Mouse (Mus musculus) kidney, embryonic 14.5 days (tissue): ENCODE data around the gene Trim11. TPM values are rescaled to one million over a fixed set of nuclear protein-coding genes. Genes with fewer than 3 reads are reported as not detected.

Source experiments
- ATAC-seq: fragments of 200-750 bp; cut with Nextera tagmentation; 2 replicates; pipeline ENCODE4 v1.8.0; 2017; ENCODE audit warnings: moderate number of reproducible peaks, mild to moderate bottlenecking, moderate TSS enrichment, moderate library complexity; ENCODE audit not compliant: low FRiP score, low TSS enrichment
- H3K27ac ChIP-seq: fragments of 300-500 bp; sonication (generic); 2 replicates; pipeline ENCODE4 v1.5.1; 2014; ENCODE audit warnings: low read depth, mild to moderate bottlenecking, low read length, moderate library complexity, mixed read lengths
- H3K27me3 ChIP-seq: fragments of 300-500 bp; sonication (generic); 2 replicates; pipeline ENCODE4 v1.6.1; 2014; ENCODE audit warnings: mild to moderate bottlenecking, low read length; ENCODE audit not compliant: control insufficient read depth, insufficient read depth
- H3K36me3 ChIP-seq: fragments of 300-500 bp; sonication (generic); 2 replicates; pipeline ENCODE4 v1.6.1; 2014; ENCODE audit warnings: low read length, mixed read lengths; ENCODE audit not compliant: control insufficient read depth, insufficient read depth
- H3K4me1 ChIP-seq: fragments of 300-500 bp; sonication (generic); 2 replicates; pipeline ENCODE4 v1.6.1; 2014; ENCODE audit warnings: low read length, mixed read lengths; ENCODE audit not compliant: control insufficient read depth, insufficient read depth
- H3K4me2 ChIP-seq: fragments of 300-500 bp; sonication (generic); replicated peaks from 2 replicates; pipeline ENCODE4 v1.6.1; 2014; ENCODE audit warnings: low read depth, mild to moderate bottlenecking, low read length
- H3K4me3 ChIP-seq: fragments of 300-500 bp; sonication (generic); 2 replicates; pipeline ENCODE4 v1.5.1; 2014; ENCODE audit warnings: mild to moderate bottlenecking, low read length
- H3K9ac ChIP-seq: fragments of 300-500 bp; sonication (generic); 2 replicates; pipeline ENCODE4 v1.6.1; 2014; ENCODE audit warnings: low read depth, mild to moderate bottlenecking, low read length, moderate library complexity
- H3K9me3 ChIP-seq: fragments of 300-500 bp; sonication (generic); 2 replicates; pipeline ENCODE4 v1.6.1; 2016; ENCODE audit warnings: low read length; ENCODE audit not compliant: control insufficient read depth
- WGBS: fragments of 180-500 bp; shearing (Covaris S2); extraction: QIAGEN DNeasy Blood & Tissue Kit; methylation state at CpG from one replicate; pipeline ENCODE4 v1.1.7; 2014; 5-methylcytosine and 5-hydroxymethylcytosine counted together
- polyA plus RNA-seq: library from polyadenylated mRNA; unstranded; fragments of >200 nt; fragmentation: Nextera tagmentation; extraction: Ambion mirVana; gene quantifications from 2 replicates; pipeline ENCODE4 v1.2.1, GENCODE M21; 2014

The Trim11 gene
- polyA plus RNA-seq, 1 experiment from 2014 or later, result 19.8 TPM

DNA sequence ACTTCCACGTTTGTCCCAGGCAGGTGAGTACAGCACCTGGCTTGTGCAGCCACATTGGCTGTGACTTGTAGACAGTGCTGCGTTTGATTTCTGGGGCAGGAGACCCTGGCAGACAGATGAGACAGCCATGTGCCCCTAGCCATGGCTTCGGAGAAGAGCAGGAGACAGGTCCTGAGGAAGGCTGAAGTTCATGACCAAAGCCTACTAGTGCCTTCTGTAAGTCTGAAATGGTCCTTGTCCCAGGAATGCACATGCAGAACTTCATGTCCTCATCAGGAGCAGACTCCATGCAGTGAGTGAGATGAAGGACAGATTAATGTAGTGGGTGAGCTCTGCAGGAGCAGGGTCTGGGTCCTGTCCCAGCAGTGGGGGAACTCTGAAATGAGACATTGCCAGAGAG, 14.0 kb downstream of the Trim11 start:
- no peak for ATAC-seq
- no peak overlapping the region for H3K9ac ChIP-seq
- H3K27me3 ChIP-seq, result peaks cover 3% of the 10 kb centered on the region
- H3K36me3 ChIP-seq, result peaks cover 37% of the 10 kb centered on the region
- no peaks in the 10 kb centered on the region for H3K4me1 ChIP-seq
- no peak overlapping the region for H3K27ac ChIP-seq
- no peaks in the 10 kb centered on the region for H3K9me3 ChIP-seq
- WGBS, result 78% methylated on average over 3 of the region's 3 CpGs
- no peak overlapping the region for H3K4me2 ChIP-seq
- no peak overlapping the region for H3K4me3 ChIP-seq

- Histone ChIP-seq H3K27me3 (peaks cover 3% of the 10 kb centered on the region), H3K4me1 (no peaks in the 10 kb centered on the region), H3K4me3 (no peak overlapping the region), H3K27ac (no peak overlapping the region), H3K36me3 (peaks cover 30% of the 10 kb centered on the region), H3K4me2 (no peak overlapping the region), H3K9ac (no peak overlapping the region), H3K9me3 (no peaks in the 10 kb centered on the region)
- no peak for ATAC-seq
- WGBS, result 80% methylated on average over 6 of the region's 6 CpGs
Measured at GRCm38 (mm10) chr11:58993091-58993670, 15.3 kb downstream of the Trim11 start.

DNA sequence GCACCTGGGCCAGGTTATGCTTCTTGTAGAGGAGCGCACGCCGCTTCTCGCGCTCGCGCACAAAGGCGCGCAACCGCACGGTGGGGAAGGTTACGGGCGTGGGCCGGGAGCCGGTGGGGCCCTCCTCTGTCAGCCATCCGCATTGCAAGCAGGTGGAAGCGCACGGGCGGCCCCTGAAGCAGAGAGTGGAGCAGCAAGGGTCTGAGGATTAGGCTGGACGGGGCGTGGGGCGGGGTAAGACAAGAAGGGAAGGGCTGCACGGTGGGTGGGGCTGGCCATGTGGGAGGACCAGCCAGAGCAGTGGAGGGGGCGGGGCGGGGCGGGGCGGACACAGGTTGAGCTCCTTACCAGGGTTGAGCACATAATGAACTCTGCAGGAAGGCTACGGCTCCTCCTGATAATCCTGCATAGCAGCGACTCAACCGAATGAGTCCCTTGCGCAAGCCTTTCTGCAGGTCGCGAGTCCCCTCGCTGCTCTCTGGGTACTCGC, 16.5 kb downstream of the Trim11 start:
- peak; percentile 84 for ATAC-seq
- Histone ChIP-seq H3K4me3 (peak overlapping the region; percentile 33), H3K4me1 (no peaks in the 10 kb centered on the region), H3K9ac (peak overlapping the region; percentile 31; the same call in 1 of the 2 replicates), H3K27ac (no peak overlapping the region), H3K27me3 (peaks cover 3% of the 10 kb centered on the region), H3K36me3 (peaks cover 18% of the 10 kb centered on the region; the same call in 1 of the 2 replicates), H3K9me3 (no peaks in the 10 kb centered on the region), H3K4me2 (peak overlapping the region; percentile 62)
- 3% methylated on average over 31 of the region's 35 CpGs for WGBS

DNA sequence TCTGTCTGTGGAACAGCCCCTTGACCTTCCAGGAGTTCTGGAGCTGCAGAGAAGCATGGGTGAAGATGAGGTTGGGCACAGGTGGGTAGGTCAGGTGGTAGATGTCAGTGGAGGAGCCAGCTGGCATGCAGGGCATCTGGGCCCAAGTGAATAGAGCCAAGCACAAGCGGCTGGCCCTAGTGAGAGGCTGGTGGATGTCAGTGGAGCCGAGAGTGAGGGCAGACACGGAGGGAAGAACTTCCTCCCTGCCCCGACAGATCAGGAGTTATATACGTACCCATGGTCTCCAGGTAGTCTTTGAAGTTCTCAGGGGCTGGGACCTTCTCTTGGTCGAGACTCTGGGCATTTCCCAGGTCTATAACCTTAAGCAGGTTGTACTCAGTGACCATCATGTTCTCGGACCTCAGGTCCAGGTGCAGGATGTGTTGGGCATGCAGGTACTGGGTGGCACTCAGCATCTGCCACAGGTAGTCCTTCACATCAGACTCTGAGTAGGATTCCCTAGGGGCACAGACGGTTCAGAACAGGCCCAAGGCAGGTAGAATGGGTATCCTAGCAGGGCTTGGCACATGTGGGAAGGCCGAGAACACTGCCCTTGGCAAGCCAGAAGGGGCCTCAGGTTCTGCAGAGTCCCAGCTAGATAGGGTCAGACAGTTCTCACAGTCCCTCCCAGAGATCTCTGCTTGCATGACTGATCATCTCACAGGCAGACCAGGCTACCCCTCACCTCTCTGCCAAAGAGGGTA, 17.3 kb downstream of the Trim11 start:
- H3K36me3 ChIP-seq, result peaks cover 9% of the 10 kb centered on the region; the same call in 1 of the 2 replicates
- 84% methylated on average over 9 of the region's 9 CpGs for WGBS
- H3K27ac ChIP-seq, result no peak overlapping the region
- no peak for ATAC-seq
- no peaks in the 10 kb centered on the region for H3K4me1 ChIP-seq
- H3K9ac ChIP-seq, result no peak overlapping the region
- no peak overlapping the region for H3K4me3 ChIP-seq
- H3K27me3 ChIP-seq, result peaks cover 3% of the 10 kb centered on the region
- H3K9me3 ChIP-seq, result no peaks in the 10 kb centered on the region
- peak overlapping the region; percentile 62; the same call in 1 of the 2 replicates for H3K4me2 ChIP-seq

GRCm38 (mm10) chr11:58995807-58996370, 18.0 kb downstream of the Trim11 start:
- no peak overlapping the region for H3K9ac ChIP-seq
- H3K4me3 ChIP-seq, result no peak overlapping the region
- peaks cover 3% of the 10 kb centered on the region; the same call in 1 of the 2 replicates for H3K36me3 ChIP-seq
- peaks cover 3% of the 10 kb centered on the region for H3K27me3 ChIP-seq
- no peak overlapping the region for H3K27ac ChIP-seq
- no peak for ATAC-seq
- H3K4me2 ChIP-seq, result no peak overlapping the region
- H3K4me1 ChIP-seq, result no peaks in the 10 kb centered on the region
- H3K9me3 ChIP-seq, result no peaks in the 10 kb centered on the region
- WGBS, result 40% methylated on average over 12 of the region's 12 CpGs

- Histone ChIP-seq H3K27me3 (peaks cover 3% of the 10 kb centered on the region), H3K4me1 (no peaks in the 10 kb centered on the region), H3K4me3 (no peak overlapping the region), H3K27ac (no peak overlapping the region), H3K36me3 (no peaks in the 10 kb centered on the region), H3K4me2 (no peak overlapping the region), H3K9ac (no peak overlapping the region), H3K9me3 (no peaks in the 10 kb centered on the region)
- no peak for ATAC-seq
- 87% methylated on average over 5 of the region's 5 CpGs for WGBS
Measured at GRCm38 (mm10) chr11:58997541-58997940, 19.6 kb downstream of the Trim11 start.

GRCm38 (mm10) chr11:58999158-58999557, 21.3 kb downstream of the Trim11 start:
- no peaks in the 10 kb centered on the region for H3K9me3 ChIP-seq
- H3K36me3 ChIP-seq, result no peaks in the 10 kb centered on the region
- 54% methylated on average over 10 of the region's 11 CpGs for WGBS
- no peak overlapping the region for H3K4me2 ChIP-seq
- H3K4me3 ChIP-seq, result no peak overlapping the region
- no peak overlapping the region for H3K27ac ChIP-seq
- H3K27me3 ChIP-seq, result peaks cover 3% of the 10 kb centered on the region
- ATAC-seq, result no peak
- H3K9ac ChIP-seq, result no peak overlapping the region
- H3K4me1 ChIP-seq, result no peaks in the 10 kb centered on the region

DNA sequence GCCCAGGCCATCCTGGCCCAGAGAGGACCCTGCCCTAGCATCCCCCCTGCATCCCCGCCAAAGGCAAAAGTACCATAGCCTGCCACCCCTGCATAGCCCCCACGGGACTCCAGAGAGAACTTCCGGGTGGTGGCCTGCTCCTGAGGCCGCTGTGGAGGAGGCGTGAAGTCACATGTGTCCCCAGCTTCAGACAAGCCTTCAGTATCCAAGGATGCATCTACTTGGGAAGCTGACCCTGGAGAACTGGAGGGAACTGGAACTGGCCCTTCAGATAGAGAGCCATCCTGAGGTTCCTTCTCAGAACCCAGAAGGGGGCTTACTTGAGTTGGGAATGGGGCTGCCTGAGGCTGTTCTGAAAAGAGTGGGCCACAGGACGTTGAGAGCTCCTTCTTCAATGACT, 21.9 kb downstream of the Trim11 start:
- Histone ChIP-seq H3K36me3 (no peaks in the 10 kb centered on the region), H3K4me2 (no peak overlapping the region), H3K27me3 (peaks cover 3% of the 10 kb centered on the region), H3K4me3 (no peak overlapping the region), H3K9ac (no peak overlapping the region), H3K4me1 (no peaks in the 10 kb centered on the region), H3K9me3 (no peaks in the 10 kb centered on the region), H3K27ac (no peak overlapping the region)
- WGBS, result 83% methylated on average over 6 of the region's 6 CpGs
- no peak for ATAC-seq

- no peaks in the 10 kb centered on the region for H3K4me1 ChIP-seq
- H3K9ac ChIP-seq, result no peak overlapping the region
- H3K9me3 ChIP-seq, result no peaks in the 10 kb centered on the region
- WGBS, result 91% methylated on average over 21 of the region's 21 CpGs
- peaks cover 3% of the 10 kb centered on the region for H3K27me3 ChIP-seq
- H3K4me3 ChIP-seq, result no peak overlapping the region
- H3K36me3 ChIP-seq, result no peaks in the 10 kb centered on the region
- no peak overlapping the region for H3K4me2 ChIP-seq
- ATAC-seq, result no peak
- no peak overlapping the region for H3K27ac ChIP-seq
Measured at GRCm38 (mm10) chr11:59000635-59001034, 22.7 kb downstream of the Trim11 start.
